Mouse (Mus musculus): Measurements from ENCODE around the gene Trh. TPM values are rescaled to one million over a fixed set of nuclear protein-coding genes. Genes with fewer than 3 reads are reported as not detected.

Gene Trh
- polyA plus RNA-seq (2012; rRNA removed; ENCODE audit: low replicate concordance) = not detected in 2 replicates

GRCm38 (mm10) chr6:92244591-92244990 is at the start of gene Trh:
Gene Trh (minus strand): TSS chr6:92244650.

DNA sequence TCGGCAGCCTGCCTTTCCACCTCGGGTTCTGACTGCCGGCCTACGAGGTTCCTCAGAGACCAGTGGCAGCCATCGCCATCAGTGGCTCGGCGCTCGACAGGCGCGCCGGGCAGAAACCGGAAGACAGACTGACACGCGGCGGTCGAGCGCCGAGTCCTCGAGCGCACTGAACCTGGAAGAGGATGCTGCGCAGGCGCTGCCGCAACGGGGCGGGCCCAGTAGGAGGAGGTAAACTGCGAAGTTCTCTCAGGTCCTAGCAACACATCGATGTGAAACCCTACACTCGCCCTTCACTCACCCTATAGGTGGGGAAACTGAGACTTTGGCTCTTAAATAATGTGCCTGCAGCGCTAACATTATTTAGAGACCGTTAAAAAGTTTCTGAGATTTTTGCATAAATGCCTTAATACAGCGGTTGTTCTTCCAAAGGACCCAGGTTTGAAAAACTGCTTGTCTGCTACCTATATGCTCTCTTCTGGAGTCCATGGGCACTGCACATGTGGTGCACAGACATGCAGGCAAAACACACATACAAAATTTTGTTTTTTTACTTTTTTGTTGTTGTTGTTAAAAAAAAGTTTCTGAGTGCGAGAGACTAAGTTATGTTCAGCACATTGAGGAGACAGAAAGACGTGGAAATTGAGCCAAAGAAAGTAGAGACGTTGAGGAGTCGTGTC is 29.5 kb downstream of the Trh start, which contains the start of gene Rbsn:
Gene Rbsn (minus strand): TSS at position 153 of the 677 bp plus-strand sequence.

Other genes starting within 250 kb of the Trh start
- 13.3 and 26.9 TPM in 2 replicates for gene Nr2c2, start 153.3 kb downstream of the Trh start, polyA plus RNA-seq (2012; rRNA removed; ENCODE audit: low replicate concordance)
- 15.9 and 17.7 TPM in 2 replicates for gene Mrps25, start 60.6 kb downstream of the Trh start, polyA plus RNA-seq (2012; rRNA removed; ENCODE audit: low replicate concordance)
- 9.8 and 15.8 TPM in 2 replicates for gene Rbsn, start 29.7 kb downstream of the Trh start, polyA plus RNA-seq (2012; rRNA removed; ENCODE audit: low replicate concordance)

All from subcutaneous adipose tissue, adult 2 months (tissue).